In genomic region chr17:48547668-48548067, GRCm38 (mm10) we compare ENCODE assay signal across 24 mouse cellular contexts.
A peak's percentile ranks its signal among the peaks of the same experiment; 100 is the strongest.
DNase-seq lines count a peak whose midpoint lies in the region; ATAC-seq and TF ChIP-seq lines count a peak whose summit lies in the region.
"Had no signal": no experiment of that assay in that cellular context is flagged by ENCODE, and none has a peak within 500 bp of the region (broad histone marks: within the 10 kb centered on the region; RNA-seq: fewer than 3 reads in every experiment).

No protein-coding gene starts in this region.

- TF ChIP-seq CTCF in liver, adult 2 months (IDR thresholded peaks at IDR 0.05; ENCODE audit: low read depth, low read length) = no peak

- H3K36me3 ChIP-seq in liver, adult 2 months (ENCODE audit: control insufficient read depth, insufficient read depth, low read length) = no peaks in the 10 kb centered on the region
- H3K36me3 ChIP-seq in stomach, embryonic 16.5 days (ENCODE audit: control insufficient read depth, insufficient read depth, low read length) = no peaks in the 10 kb centered on the region
- H3K36me3 ChIP-seq: forebrain, embryonic 12.5 days; G1E; liver, embryonic 12.5 days; neural tube, embryonic 12.5 days had no signal

- ATAC-seq in stomach, embryonic 16.5 days (ENCODE audit: insufficient read depth, low FRiP score) = peak; percentile 56; the same call in 1 of the 2 replicates
- ATAC-seq: CD4-positive, CD25-positive, alpha-beta regulatory T cell, adult 4 months; hindbrain, embryonic 16.5 days; liver, embryonic 12.5 days had no signal

- H3K4me3 ChIP-seq in liver, adult 2 months (ENCODE audit: insufficient read depth, low read depth, low read length) = no peak overlapping the region
- no peak overlapping the region for H3K4me3 ChIP-seq in stomach, embryonic 16.5 days (replicated peaks; ENCODE audit: low read length)
- H3K4me3 ChIP-seq: forebrain, embryonic 12.5 days; heart, adult 2 months; layer of hippocampus, adult 2 months; liver, embryonic 12.5 days; neural tube, embryonic 12.5 days had no signal

- DNase-seq in liver, adult 2 months (ENCODE audit: extremely low read depth, low read depth, low spot score) = peak; percentile 58
- no peak for DNase-seq in liver
- DNase-seq in kidney, adult 18-20 months = peak; percentile 54
- DNase-seq in kidney, postnatal 10 days = peak; percentile 51
- no peak for DNase-seq in cerebellum, adult 9-10 months
- DNase-seq in gastrocnemius, postnatal 4 days (ENCODE audit: low spot score in 2 of 2) = no peak
- no peak for DNase-seq in adrenal gland, postnatal 14 days
- DNase-seq: cerebellum, adult 18-20 months; gastrocnemius, postnatal 10 days; heart, adult 2 months; heart, postnatal 36 days; lung, embryonic 14.5 days; thymus, adult 18-20 months; thymus, postnatal 4 days had no signal

- no peaks in the 10 kb centered on the region for H3K27me3 ChIP-seq in liver, adult 2 months (ENCODE audit: control insufficient read depth, insufficient read depth, low read length)
- no peaks in the 10 kb centered on the region for H3K27me3 ChIP-seq in stomach, embryonic 16.5 days (ENCODE audit: control insufficient read depth, insufficient read depth, low read length)
- H3K27me3 ChIP-seq: forebrain, embryonic 12.5 days; liver, embryonic 12.5 days; neural tube, embryonic 12.5 days had no signal

- no peaks in the 10 kb centered on the region for H3K79me2 ChIP-seq in liver, adult 2 months (ENCODE audit: control insufficient read depth, insufficient read depth, low read length)

- no peak for TF ChIP-seq POLR2A in liver, adult 2 months (IDR thresholded peaks at IDR 0.05; ENCODE audit: extremely low read depth, insufficient read depth, low read length)

- H3K27ac ChIP-seq in liver, adult 2 months (replicated peaks; ENCODE audit: insufficient read depth, low read depth, low read length) = no peak overlapping the region
- no peak overlapping the region for H3K27ac ChIP-seq in stomach, embryonic 16.5 days (ENCODE audit: low read length)
- H3K27ac ChIP-seq: forebrain, embryonic 12.5 days; heart, adult 2 months; layer of hippocampus, adult 2 months; liver, embryonic 12.5 days; macrophage; neural tube, embryonic 12.5 days had no signal

- 0 out of 2 replicates have a peak, but pooled peaks cover 3% of the 10 kb centered on the region for H3K9me3 ChIP-seq in stomach, embryonic 16.5 days (replicated peaks; ENCODE audit: control insufficient read depth, low read length)
- H3K9me3 ChIP-seq: forebrain, embryonic 12.5 days; liver, embryonic 12.5 days; neural tube, embryonic 12.5 days had no signal

- H3K9ac ChIP-seq in liver, adult 2 months (ENCODE audit: low read depth, low read length) = no peak overlapping the region
- no peak overlapping the region for H3K9ac ChIP-seq in stomach, embryonic 16.5 days (ENCODE audit: low read length)
- H3K9ac ChIP-seq: forebrain, embryonic 12.5 days; liver, embryonic 12.5 days; lung, embryonic 14.5 days; neural tube, embryonic 12.5 days had no signal

- 55% methylated on average over 6 of the region's 6 CpGs for WGBS in liver, adult 2 months
- 68% methylated on average over 6 of the region's 6 CpGs for WGBS in stomach, embryonic 16.5 days

- no peaks in the 10 kb centered on the region for H3K4me1 ChIP-seq in liver, adult 2 months (ENCODE audit: control insufficient read depth, insufficient read depth, low read length)
- H3K4me1 ChIP-seq in stomach, embryonic 16.5 days (ENCODE audit: control insufficient read depth, insufficient read depth, low read length) = peaks cover 9% of the 10 kb centered on the region
- H3K4me1 ChIP-seq: forebrain, embryonic 12.5 days; liver, embryonic 12.5 days; neural tube, embryonic 12.5 days had no signal

- H3K4me2 ChIP-seq in stomach, embryonic 16.5 days (ENCODE audit: low read depth, low read length) = no peak overlapping the region
- H3K4me2 ChIP-seq: forebrain, embryonic 12.5 days; liver, embryonic 12.5 days; lung, embryonic 14.5 days; midbrain, embryonic 11.5 days; neural tube, embryonic 12.5 days had no signal

Comparison
In these comparisons a context has a peak if more than half of its experiments do, and no peak if none do; other contexts are left out.
1. DNase-seq: peak in liver, adult 2 months (single experiment), kidney, adult 18-20 months (single experiment) and kidney, postnatal 10 days (single experiment); none in liver (single experiment), cerebellum, adult 9-10 months (single experiment), gastrocnemius, postnatal 4 days (0 of 2) and adrenal gland, postnatal 14 days (single experiment).